Mouse (Mus musculus): ENCODE data around the gene Zfp36.

Gene Zfp36

DNA sequence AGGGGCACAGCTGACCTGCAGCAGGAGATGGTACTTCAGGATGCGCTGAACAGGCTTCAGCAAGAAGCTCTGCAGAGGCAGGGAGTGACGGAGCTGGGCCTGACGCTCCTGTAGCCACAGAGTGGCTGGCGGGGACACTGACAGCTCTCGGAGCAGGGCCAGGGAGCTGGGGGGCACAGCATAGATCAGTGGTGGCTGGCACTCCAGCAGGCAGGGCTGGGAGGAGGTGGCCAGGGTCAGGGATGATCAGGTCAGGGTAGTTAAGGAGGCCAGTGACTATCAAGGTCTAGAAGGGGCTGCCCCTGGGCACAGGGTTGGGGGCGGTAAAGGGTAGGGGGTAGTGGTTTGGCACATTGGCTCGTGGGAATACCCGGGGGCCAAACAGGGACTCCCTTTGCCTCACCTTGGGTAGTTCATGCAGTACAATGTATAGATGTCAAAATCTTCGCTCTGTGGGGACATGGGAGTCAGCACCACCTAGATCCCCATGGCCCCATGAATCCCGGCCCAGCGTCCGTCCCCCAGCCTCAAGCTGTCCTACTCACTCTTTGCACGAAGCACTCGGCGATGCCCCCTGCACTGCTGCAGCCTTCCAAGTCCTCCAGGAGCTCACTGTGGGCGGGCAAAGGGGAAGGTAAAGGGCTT lies 11.7 kb downstream of the Zfp36 start:
- in situ Hi-C loops (cut with MboI, MseI), result no loop called here

GRCm38 (mm10) chr7:28367663-28368275 lies 12.3 kb downstream of the Zfp36 start:
- in situ Hi-C loops (cut with MboI, MseI), result no loop called here

DNA sequence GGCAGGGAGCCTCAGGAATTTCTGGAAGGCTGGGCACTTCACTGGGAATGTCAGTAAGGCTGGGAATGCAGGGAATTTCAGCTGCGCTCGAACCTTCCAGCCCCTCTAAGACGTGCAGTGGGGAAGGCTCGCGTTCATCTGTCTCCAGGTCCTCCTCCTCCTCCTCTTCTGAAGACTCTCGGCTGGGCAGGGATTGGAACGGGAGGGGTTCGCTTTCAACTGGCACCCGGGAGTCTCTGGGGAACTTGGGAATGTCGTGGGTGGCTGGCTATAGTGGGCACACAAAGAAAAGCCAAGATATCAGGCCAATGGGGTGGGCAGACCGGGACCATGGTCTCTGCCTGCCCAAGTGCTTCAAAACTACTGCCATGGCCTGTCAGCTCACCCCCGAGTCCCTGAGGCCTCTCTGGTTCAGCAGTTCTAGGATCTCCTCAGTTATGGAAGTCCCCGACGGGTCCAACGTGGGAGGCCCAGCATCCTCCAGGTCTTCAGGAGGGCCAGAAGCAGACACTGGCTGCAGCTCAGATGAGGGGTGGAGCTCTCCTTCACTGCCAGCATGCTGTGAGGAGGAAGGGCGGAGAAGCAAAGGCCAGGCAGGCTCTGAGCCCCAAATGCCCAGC lies 17.5 kb downstream of the Zfp36 start:
- in situ Hi-C loops (cut with MboI, MseI), result no loop called here

GRCm38 (mm10) chr7:28361647-28362341 lies 18.3 kb downstream of the Zfp36 start:
- in situ Hi-C loops (cut with MboI, MseI), result no loop called here

DNA sequence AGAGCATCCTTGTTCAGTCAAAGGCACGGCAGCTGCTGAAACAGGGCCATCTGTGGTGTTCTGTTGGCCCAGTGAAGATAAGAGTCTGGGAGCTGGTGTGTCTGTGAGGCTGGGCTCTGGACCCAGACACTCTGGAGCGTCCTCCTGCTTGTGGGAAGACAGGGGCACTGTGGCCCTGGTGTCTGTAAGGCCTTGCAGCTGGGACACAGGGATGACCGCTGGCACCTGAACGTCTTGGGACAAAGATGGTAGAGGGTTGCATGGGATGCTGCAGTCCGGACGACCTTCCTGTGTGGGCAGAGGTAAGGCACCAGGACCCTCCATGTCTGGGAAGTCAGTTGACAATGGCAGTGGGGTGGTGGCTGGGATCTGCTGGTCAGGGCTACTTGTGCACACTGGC lies 19.8 kb downstream of the Zfp36 start:
- in situ Hi-C loops (cut with MboI, MseI), result no loop called here

DNA sequence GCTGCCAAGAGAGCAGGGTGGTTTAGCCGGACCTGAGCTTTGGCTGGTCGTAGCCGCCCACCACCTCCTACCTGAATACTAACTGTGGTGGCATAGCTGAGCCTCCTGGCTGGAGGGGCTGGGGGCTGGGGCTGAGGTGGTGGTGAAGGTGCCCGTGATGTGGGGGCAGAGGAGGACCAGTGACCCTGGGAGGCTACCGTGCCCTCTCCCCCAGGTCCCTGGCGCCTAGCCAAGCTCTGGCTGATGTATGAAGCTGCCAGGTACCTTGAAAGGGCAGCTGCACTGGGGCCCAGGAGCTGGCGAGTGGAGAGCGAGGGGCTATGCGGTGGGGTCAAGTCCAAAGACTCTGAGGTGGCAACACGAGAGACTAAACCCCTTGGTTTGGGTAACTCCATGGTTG lies 20.2 kb downstream of the Zfp36 start:
- in situ Hi-C loops (cut with MboI, MseI), result no loop called here

DNA sequence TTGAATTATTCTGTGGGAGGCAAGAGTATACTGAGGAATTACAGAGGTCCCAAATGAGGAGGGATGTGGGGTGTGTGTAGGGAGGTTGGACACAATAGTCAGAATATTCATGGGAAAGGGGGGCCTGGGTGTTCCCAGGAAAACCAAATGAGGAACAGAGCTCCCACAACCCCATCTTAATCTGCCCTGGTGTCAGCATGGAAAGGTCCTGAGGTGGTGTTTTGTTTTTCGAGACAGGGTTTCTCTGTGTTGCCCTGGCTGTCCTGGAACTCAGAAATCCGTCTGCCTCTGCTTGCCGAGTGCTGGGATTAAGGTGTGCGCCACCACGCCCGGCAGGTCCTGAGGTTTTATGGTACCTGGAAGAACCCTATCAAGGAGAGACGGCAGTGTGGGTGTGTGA lies 21.6 kb downstream of the Zfp36 start:
- in situ Hi-C loops (cut with MboI, MseI), result no loop called here

GRCm38 (mm10) chr7:28357984-28358383 lies 22.1 kb downstream of the Zfp36 start:
- in situ Hi-C loops (cut with MboI, MseI), result no loop called here

- in situ Hi-C loops (cut with MboI, MseI), result no loop called here
These were observed 23.1 kb downstream of the Zfp36 start for GRCm38 (mm10) chr7:28356981-28357380.

- in situ Hi-C loops (cut with MboI, MseI), result no loop called here
These were observed 24.8 kb downstream of the Zfp36 start for GRCm38 (mm10) chr7:28355221-28355620.

DNA sequence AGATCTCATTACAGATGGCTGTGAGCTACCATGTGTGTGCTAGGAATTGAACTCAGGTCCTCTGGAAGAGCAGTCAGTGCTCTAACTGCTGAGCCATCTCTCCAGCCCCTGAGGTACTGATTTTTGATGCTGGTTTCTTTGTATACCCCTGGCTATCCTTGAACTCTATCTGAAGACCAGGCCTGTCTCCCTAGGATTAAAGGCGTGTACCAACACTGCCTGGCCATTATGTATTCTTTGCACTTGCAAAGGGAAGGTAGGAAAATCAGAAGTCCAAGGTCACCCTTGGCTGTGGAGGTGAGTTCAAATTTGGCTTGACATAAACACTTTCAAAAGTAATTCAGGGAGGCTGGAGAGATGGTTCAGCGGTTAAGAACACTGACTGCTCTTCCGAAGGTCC lies 25.5 kb downstream of the Zfp36 start:
- in situ Hi-C loops (cut with MboI, MseI), result no loop called here

DNA sequence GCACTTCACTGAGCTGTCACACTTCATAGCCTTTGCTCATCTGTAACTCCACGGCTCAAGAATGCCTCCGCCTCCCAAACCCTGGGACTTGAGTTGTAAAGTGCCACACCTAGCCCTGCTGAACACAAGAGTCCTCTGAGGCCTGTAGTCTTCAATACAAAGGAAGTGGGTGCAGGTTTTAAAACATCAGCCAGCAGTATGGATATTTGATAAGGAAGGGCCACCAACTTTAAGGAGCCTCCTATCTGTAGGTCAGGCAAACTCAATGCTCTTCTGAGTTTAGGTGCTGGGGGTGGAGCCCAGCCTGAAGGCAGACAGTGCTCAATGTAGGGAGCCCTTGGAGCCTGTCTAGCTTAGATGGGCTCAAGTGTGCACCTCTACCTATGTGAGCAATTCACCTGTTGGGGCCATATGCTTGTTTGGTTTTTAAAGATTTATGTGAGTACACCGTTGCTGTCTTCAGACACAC lies 25.9 kb downstream of the Zfp36 start:
- in situ Hi-C loops (cut with MboI, MseI), result no loop called here

GRCm38 (mm10) chr7:28353267-28353666 lies 26.8 kb downstream of the Zfp36 start:
- in situ Hi-C loops (cut with MboI, MseI), result no loop called here

DNA sequence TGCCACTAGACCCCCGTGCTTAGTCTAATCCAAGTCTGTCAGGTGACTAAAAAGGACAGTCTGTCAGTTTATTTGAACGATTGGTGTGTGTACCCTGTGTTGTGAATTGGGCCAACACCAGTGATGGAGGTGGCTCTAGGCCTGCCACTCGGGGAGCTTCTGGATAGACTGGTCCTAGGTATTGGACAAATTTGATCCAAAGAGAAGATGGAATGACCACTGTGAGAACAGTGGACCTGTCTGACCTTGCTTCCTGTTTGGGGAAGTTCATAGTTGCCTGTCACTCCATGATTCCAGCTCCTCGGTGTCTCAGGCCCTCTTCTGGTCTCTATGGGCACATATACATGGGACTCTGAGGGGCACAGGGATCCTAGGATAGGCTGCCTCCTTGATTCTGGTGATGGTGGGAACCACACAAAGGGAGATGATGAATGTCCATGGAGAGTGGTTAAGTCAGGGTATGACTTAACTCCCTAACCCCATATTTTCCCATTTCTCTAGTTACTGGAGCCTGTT lies 28.3 kb downstream of the Zfp36 start:
- in situ Hi-C loops (cut with MboI, MseI), result no loop called here

DNA sequence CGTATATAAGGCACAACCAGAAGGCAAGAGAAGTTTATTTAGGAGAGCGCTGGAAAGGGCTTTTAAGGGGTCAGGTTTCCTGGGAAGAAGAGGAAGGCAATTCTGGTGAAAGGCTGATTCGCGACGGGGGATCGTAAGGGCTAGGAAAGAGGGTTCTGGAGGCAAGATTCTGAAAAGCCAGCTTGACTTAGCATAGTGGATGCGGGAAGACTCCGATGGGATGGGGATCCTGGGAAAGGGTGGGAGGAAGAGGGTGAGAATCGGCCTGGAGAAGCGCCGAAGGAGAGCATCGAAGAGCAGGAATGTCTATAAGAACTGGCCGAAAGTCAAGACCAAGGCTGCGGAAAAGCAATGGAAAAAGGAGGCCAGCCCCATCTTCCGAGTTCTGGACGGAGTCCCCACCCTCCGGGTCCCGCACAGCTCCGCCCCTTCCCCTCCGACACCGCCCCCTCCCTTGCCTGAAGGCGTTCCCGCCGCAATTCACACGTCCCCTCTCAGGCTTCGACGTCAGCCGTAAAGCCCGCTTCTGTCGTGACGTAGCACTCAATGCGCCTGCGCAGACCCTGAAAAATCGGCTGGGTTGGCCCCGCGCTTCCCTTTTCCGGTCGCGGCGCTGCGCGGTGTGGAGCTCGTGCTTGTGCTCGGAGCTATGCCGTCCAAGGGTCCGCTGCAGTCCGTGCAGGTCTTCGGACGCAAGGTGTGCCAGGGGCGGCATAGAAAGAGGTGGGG lies 29.7 kb downstream of the Zfp36 start, which contains the start of gene Rps16:
Rps16 (plus strand) TSS at position 498 of the 729 bp plus-strand sequence.
- in situ Hi-C loops (cut with MboI, MseI), result no loop called here

DNA sequence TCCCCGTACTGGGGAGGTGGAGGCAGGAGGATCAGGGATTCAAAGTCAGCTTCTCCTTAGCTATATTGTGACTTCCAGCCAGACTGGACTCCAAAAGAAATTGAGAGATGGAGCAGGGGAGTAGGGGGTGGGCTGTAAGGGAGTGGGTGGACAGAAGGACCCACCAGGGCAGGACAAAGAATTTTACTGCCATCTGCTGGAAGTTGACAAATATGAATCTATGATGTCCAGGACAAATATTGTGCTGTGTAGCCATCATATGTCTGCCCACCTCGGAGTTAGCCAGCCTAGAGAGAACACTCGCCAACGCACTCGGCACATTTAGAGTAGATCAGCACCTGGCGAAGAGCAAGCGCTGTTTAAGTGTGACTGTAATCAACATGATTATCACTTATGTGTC lies 31.5 kb downstream of the Zfp36 start:
- in situ Hi-C loops (cut with MboI, MseI), result no loop called here

DNA sequence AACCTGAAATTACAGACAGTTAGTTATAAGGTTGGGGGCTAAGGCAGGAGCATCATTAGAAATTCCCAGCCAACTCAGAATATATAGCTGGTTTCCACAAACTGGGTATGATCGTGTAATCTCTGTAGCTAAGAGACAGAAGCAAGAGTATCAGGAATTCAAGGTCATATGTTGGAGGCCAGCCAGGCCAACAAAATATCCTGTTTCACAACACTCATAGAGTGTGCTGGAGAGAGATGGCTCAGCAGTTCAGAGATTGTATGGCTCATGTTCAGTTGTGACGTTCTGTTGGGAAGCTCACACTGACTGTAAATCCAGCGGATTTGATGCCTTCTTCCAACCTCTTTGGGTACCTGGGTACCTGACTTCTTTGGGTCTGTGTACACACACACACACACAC lies 32.3 kb downstream of the Zfp36 start:
- in situ Hi-C loops (cut with MboI, MseI), result no loop called here

DNA sequence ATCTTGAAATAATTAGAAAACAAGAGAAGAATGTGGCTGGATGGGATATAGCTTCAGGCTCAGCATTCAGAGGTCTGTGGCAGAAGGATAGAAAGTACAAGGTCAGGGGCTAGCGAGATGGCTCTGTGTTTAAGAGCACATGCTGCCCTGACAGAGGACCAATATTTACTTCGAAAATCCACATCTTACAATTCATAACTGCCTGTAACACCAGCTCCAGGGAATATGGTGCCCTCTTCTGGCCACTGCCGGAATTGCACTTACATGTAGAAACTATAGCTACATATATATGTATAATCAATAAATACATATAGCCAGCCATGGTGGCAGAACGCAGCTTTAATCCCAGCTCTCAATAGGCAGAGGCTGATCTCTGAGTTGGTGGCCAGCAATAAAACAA lies 35.4 kb downstream of the Zfp36 start:
- in situ Hi-C loops (cut with MboI, MseI), result no loop called here

DNA sequence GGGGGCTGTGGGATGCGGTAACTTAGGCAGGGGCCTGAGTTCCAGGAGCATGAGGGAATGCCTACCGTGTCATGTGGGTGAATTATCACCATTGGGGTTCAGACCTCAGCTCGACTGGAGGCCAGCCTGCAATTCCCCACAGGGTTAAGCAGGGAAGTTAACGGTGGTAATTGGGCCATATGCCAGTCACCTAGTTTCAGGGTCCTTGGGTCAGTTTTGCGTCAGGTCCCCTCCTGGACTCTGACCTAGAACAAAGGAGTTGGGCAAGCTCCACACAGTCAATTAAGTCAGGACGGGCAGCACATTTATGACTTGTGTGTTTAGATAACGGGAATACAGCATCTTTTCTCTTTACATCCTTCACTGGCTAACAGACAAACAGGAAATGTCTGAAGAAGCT lies 38.7 kb downstream of the Zfp36 start:
- in situ Hi-C loops (cut with MboI, MseI), result no loop called here

DNA sequence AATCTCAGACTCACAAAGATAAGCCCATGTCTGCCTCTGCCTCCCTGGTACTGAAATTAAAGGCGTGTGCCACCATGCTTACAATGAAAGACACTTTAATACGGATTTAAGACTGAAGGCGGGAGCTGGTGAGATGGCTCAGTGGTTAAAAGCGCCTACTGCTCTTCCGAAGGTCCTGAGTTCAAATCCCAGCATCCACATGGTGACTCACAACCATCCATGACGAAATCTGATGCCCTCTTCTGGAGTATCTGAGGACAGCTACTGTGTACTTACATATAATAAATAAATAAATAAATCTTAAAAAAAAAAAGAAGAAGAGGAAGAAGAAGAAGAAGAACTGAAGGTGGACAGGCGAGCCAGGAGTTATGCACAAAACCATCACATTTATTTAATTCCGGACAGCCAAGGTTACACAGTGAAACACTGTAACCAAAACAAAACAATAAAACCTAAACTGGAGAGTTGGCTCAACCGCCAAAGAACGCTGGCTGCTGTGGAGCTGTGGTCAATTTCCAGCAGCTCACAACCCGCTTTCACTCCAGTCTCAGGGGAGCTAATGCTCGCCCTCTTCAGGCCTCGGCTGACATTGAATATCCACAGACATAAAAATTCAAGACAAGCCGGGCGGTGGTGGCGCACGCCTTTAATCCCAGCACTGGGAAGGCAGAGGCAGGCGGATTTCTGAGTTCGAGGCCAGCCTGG lies 40.7 kb downstream of the Zfp36 start:
- in situ Hi-C loops (cut with MboI, MseI), result no loop called here
